Mouse (Mus musculus) hindbrain, postnatal 0 days (tissue): ENCODE results near the gene Hsd17b11. TPM values are rescaled to one million over a fixed set of nuclear protein-coding genes. Genes with fewer than 3 reads are reported as not detected.

Source experiments
- ATAC-seq: fragments of 200-750 bp; cut with Nextera tagmentation; 2 replicates; pipeline ENCODE4 v1.8.0; 2017; ENCODE audit warnings: mild to moderate bottlenecking, moderate TSS enrichment, moderate library complexity
- DNase-seq: peaks from one replicate; pipeline ENCODE4 v3.0.0-alpha.2; 2015; ENCODE audit warnings: low spot score
- H3K27ac ChIP-seq: fragments of 300-500 bp; sonication (generic); 2 replicates; pipeline ENCODE4 v1.5.1; 2014; ENCODE audit warnings: mild to moderate bottlenecking
- H3K27me3 ChIP-seq: fragments of 300-500 bp; sonication (generic); 2 replicates; pipeline ENCODE4 v1.6.1; 2014; ENCODE audit warnings: low read length, mixed read lengths; ENCODE audit not compliant: insufficient read depth
- H3K36me3 ChIP-seq: fragments of 300-500 bp; sonication (generic); 2 replicates; pipeline ENCODE4 v1.6.1; 2014; ENCODE audit warnings: low read length, mixed read lengths; ENCODE audit not compliant: insufficient read depth
- H3K4me1 ChIP-seq: fragments of 300-500 bp; sonication (generic); 2 replicates; pipeline ENCODE4 v1.6.1; 2014; ENCODE audit warnings: antibody characterized with exemption, low read length, mixed read lengths; ENCODE audit not compliant: insufficient read depth
- H3K4me2 ChIP-seq: fragments of 300-500 bp; sonication (generic); 2 replicates; pipeline ENCODE4 v1.6.1; 2014; ENCODE audit warnings: low read depth, mild to moderate bottlenecking, low read length, moderate library complexity, mixed read lengths
- H3K4me3 ChIP-seq: fragments of 300-500 bp; sonication (generic); 2 replicates; pipeline ENCODE4 v1.5.1; 2014; ENCODE audit warnings: low read length
- H3K9ac ChIP-seq: fragments of 300-500 bp; sonication (generic); replicated peaks from 2 replicates; pipeline ENCODE4 v1.6.1; 2014; ENCODE audit warnings: mild to moderate bottlenecking, low read length, moderate library complexity, mixed read lengths
- H3K9me3 ChIP-seq: fragments of 300-500 bp; sonication (generic); 2 replicates; pipeline ENCODE4 v1.6.1; 2016; ENCODE audit warnings: low read length, mixed read lengths
- CTCF ChIP-seq: IDR thresholded peaks from 2 replicates; pipeline ENCODE4 v1.5.1; 2016; ENCODE audit warnings: antibody characterized with exemption, control low read depth, low read depth
- whole genome bisulfite sequencing: fragments of 180-500 bp; shearing (Covaris S2); extraction: QIAGEN DNeasy Blood & Tissue Kit; methylation state at CpG from one replicate; pipeline ENCODE4 v1.1.7; 2014; 5-methylcytosine and 5-hydroxymethylcytosine counted together
- polyA plus RNA-seq: library from polyadenylated mRNA; unstranded; fragments of >200 nt; fragmentation: Nextera tagmentation; extraction: Ambion mirVana; gene quantifications from 2 replicates; pipeline ENCODE4 v1.2.1, GENCODE M21; 2015
- total RNA-seq: library from RNA; depleted of rRNA; stranded (reverse); fragments of >200 nt; gene quantifications from 2 replicates; pipeline ENCODE4 v1.2.3, GENCODE M21; 2014

Gene Hsd17b11
- total and polyA plus RNA-seq, 2 experiments from 2014 or later = 4.5 to 15.2 TPM

- TF ChIP-seq CTCF = no peak
- Histone ChIP-seq H3K9me3 (no peaks in the 10 kb centered on the region), H3K4me3 (no peak overlapping the region), H3K4me2 (no peak overlapping the region), H3K36me3 (no peaks in the 10 kb centered on the region), H3K9ac (no peak overlapping the region), H3K27ac (no peak overlapping the region), H3K4me1 (no peaks in the 10 kb centered on the region), H3K27me3 (no peaks in the 10 kb centered on the region)
- 93% methylated on average over 9 of the region's 9 CpGs for WGBS
- DNase-seq = no peak
- ATAC-seq = no peak
Observed at GRCm38 (mm10) chr5:103992831-103993230, 28.9 kb downstream of the Hsd17b11 start.

DNA sequence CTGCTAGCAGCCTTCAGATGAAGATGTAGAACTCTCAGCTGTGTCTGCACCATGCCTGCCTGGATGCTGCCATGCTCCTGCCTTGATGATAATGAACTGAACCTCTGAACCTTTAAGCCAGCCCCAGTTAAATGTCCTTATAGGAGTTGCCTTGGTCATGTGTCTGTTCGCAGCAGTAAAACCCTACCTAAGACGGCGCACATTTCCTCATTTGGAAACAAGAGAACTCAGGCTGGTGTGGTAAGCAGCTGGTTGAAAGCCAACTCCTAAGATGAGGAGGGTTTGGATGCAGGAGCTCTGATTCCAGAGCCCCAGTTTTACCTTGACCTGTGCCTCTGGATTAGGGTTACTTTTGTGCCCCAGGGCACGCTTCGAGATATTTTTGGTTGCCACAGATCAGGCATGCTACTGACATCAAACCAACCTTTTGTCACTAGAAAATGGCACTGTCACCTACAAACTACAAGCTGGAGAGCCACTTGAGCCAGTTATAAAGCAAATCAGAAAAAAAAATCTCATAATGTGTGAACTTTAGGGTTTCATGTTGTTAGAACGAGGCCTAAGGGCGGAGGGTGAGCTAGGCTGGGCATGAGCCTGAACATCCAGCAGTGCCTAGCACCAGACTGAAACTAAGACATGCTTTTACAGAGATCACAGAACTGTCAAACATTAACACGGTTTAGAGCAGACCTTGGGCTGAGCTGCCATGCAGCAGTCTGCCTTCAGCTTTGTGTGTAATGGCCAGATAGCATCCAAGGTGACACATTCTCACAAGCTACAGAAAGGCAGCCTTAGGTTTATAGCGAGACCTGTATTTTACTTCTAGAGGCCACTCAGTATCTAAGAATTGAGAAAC lies 40.8 kb downstream of the Hsd17b11 start:
- WGBS = 88% methylated on average over 9 of the region's 9 CpGs

DNA sequence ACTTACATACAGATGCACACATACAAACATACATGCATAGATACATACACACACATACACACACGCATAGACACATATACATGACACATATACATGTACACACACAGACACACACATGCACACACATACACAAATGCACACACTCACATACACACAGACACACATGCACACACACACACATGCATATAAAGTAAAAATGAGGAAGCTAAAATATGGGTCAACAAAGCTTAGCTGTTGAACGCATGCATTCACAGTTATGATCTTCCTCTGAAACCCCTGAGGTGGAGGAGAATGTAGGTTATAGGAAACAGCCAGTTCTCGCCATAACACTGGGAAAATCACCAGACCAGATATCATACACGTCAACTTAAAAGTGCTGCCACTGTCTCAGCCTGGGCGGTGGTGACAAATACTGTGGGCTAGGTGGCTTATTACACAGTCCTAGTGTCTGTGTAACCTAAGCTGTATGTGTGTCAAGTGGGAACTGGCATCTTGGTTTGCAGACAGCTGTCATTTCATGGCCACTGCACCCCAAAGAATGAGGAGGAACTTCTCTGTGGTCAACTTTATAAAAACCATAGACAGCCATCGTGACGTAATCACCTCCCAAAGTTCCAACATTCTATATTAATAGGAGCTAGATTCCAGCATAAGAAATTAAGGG lies 43.7 kb downstream of the Hsd17b11 start:
- TF ChIP-seq CTCF = no peak
- H3K27me3 ChIP-seq = no peaks in the 10 kb centered on the region
- WGBS = 92% methylated on average over 7 of the region's 7 CpGs
- H3K4me2 ChIP-seq = no peak overlapping the region
- H3K4me1 ChIP-seq = no peaks in the 10 kb centered on the region
- H3K9ac ChIP-seq = no peak overlapping the region
- DNase-seq (no peak), ATAC-seq (no peak)
- H3K4me3 ChIP-seq = no peak overlapping the region
- H3K9me3 ChIP-seq = no peaks in the 10 kb centered on the region
- H3K36me3 ChIP-seq = no peaks in the 10 kb centered on the region
- H3K27ac ChIP-seq = no peak overlapping the region

More for the DNA sequence above, 40.8 kb downstream of the Hsd17b11 start:
- Histone ChIP-seq H3K9ac (no peak overlapping the region), H3K27me3 (no peaks in the 10 kb centered on the region), H3K9me3 (no peaks in the 10 kb centered on the region), H3K4me1 (no peaks in the 10 kb centered on the region), H3K4me2 (no peak overlapping the region), H3K4me3 (no peak overlapping the region), H3K36me3 (no peaks in the 10 kb centered on the region), H3K27ac (no peak overlapping the region)
- no peak for TF ChIP-seq CTCF
- ATAC-seq (no peak), DNase-seq (no peak)

DNA sequence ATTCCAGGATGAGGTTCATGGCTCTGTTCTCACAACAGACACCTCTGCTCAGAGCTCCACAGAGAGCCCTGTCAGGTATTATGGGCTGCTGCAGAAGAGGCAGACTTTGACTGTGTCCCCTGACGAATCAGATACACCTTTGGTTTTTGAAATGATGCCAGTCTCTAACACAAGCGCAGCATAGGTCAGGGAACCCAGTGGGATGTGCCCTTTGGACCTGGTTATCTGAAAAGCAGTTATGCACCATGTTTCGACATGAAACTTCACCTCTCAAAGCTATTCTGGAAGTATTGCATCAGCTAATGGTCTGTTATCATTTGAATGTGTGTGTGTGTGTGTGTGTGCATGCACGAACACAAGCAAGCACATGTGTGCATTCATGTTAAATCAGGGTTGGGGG lies 44.4 kb downstream of the Hsd17b11 start, which contains the start of gene Hsd17b13:
Gene Hsd17b13, minus strand, starts transcription at position 114 of the 400 bp plus-strand sequence.
- 82% methylated on average over 4 of the region's 4 CpGs for WGBS

DNA sequence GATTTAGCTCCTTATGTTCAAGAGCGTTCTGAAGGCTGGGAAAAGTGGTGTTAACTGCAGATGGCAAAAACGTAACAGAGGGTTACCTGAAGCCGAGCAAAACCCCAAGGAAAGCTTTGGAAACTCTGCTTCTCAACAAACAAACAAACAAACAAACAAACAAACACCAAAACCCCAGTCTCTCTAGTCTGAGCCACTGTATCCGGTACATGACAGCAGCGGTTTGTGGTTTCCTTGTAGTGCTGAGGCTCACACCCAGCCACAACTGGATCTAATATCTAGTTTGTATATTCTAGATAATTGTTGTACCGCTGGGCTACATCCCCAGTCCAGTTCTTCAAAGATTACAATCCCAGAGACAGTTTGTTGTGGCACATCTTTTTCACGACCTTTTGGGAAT lies 46.0 kb downstream of the Hsd17b11 start:
- H3K4me1 ChIP-seq = no peaks in the 10 kb centered on the region
- no peaks in the 10 kb centered on the region for H3K36me3 ChIP-seq
- H3K4me3 ChIP-seq = no peak overlapping the region
- H3K27me3 ChIP-seq = no peaks in the 10 kb centered on the region
- no peak overlapping the region for H3K9ac ChIP-seq
- no peak overlapping the region for H3K27ac ChIP-seq
- TF ChIP-seq CTCF = no peak
- H3K4me2 ChIP-seq = no peak overlapping the region
- no peaks in the 10 kb centered on the region for H3K9me3 ChIP-seq
- ATAC-seq (no peak), DNase-seq (no peak)
- 87% methylated on average over 7 of the region's 7 CpGs for WGBS

More for the DNA sequence above, 44.4 kb downstream of the Hsd17b11 start, which contains the start of gene Hsd17b13:
- no peak within 1 kb of the TSS for H3K9ac ChIP-seq
- TF ChIP-seq CTCF = no peak
- ATAC-seq (no peak), DNase-seq (no peak)
- H3K4me2 ChIP-seq = no peak within 1 kb of the TSS
- no peak within 1 kb of the TSS for H3K27ac ChIP-seq
- H3K4me3 ChIP-seq = no peak within 1 kb of the TSS
- no peaks in the 10 kb centered on the region for H3K4me1 ChIP-seq
- H3K9me3 ChIP-seq = no peaks in the 10 kb centered on the region
- no peaks in the 10 kb centered on the region for H3K36me3 ChIP-seq
- no peaks in the 10 kb centered on the region for H3K27me3 ChIP-seq

DNA sequence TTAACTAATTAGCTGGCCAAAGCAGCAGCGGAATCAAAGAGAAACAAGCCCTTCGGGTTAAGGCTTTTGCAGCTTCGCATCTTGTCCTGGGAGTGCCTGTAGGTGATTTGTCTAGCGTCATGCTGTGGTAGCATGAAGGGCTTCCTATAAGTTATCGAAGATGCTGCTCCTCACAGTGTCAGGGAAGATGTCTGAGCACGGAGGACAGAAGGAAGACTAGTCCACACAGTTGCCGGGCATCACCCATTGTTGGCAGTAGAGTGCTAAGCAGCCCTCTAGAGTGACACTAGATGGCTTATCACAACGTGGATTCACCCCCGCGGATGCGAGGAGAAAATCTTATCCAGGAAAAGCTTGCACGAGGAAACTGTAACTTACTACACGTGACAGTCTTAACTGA lies 48.9 kb downstream of the Hsd17b11 start:
- Histone ChIP-seq H3K9me3 (no peaks in the 10 kb centered on the region), H3K4me3 (no peak overlapping the region), H3K4me2 (no peak overlapping the region), H3K36me3 (no peaks in the 10 kb centered on the region), H3K27ac (no peak overlapping the region), H3K9ac (no peak overlapping the region), H3K4me1 (no peaks in the 10 kb centered on the region), H3K27me3 (no peaks in the 10 kb centered on the region)
- 79% methylated on average over 13 of the region's 13 CpGs for WGBS
- no peak for TF ChIP-seq CTCF
- DNase-seq (no peak), ATAC-seq (no peak)
